Mouse (Mus musculus) c-Kit-positive CD71-positive TER-119-negative erythroid progenitor cells, embryonic 14.5 days (primary cell): ENCODE data around the gene Myh9.
A peak's percentile ranks its signal among the peaks of the same experiment; 100 is the strongest.
"Not testable (repeated sequence)": the region's sequence is repeated elsewhere in the genome, so short reads cannot be mapped to it uniquely, and the experiment has no call there.

Source experiments
- DNase-seq: peaks from one replicate; pipeline ENCODE4 v3.0.0-alpha.2; 2013; ENCODE audit warnings: low read depth

Myh9 gene

DNA sequence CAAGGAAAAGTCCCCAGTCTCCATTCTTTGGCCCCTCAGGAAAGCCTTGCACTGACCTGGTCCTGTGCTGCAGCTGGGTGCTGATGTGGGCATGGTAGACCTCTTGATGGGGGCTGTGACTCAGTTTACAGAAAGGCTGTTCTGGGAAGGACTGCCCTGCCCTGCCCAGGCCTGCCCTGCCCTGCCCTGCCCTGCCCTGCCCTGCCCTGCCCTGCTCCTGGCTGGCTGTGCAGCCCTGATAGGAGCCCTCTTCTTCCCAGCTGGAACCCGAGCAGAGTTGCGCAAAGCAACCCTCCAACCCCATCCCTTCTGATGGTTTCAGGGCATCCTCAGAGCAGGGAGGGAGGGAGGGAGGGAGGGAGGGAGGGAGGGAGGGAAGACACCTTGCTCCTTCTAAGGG lies 86.8 kb downstream of the Myh9 start:
- DNase-seq, result peak; percentile 46

DNA sequence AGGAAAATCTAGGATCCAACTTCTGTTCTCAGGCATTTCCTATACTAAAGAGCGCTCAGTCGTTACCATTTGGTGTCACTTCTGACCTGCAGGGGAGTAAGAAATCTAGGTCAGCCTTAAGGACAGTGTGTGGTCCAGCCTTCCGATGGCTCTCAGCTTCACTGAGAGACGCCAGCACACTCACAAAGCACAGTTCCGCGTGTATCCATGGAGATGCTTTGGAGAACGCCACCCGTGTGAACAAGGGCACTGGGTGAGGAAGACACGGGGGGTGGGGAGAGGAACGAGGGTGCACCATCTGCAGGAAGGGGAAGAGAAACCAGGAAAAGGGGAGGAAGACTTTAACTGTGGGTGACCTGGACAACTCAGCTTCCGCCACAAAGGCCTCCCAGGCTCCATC lies 89.5 kb downstream of the Myh9 start:
- no peak for DNase-seq

DNA sequence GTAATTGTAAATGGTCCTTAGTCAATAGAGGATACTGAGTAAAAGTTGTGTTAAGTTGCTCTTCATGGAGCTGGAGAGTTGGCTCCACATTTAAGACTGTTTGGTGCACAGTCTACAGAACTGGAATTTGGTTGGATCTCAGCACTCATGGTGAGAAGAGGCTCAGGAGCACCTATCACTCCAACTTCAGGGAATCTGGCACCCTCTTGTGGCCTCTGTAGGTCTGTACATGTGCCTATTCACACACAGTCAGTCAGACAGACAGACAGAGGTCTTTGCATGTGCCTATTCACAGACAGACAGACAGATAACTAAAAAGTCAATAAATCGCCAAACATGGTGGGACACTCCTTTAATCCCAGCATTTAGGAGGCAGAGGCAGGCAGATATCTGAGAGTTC lies 91.5 kb downstream of the Myh9 start:
- no peak for DNase-seq

DNA sequence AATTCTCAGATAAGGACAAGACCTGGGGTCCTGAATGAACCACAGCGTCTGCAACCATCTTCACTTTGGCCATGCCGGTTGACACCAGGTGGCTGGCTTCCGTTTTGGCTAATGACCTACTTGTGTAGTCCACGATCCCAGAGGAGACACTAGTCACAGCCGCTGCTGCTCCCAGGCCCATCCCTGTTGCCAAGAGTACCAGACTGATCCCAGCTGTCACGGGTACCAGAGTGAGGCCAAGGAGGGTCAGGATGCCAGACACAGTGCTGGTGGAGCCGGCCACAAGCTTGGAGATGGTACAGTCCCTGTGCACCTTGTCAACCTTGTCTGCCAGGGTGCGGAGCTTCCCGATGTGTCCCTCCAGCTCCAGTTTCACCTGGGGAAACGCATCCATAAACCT lies 92.3 kb downstream of the Myh9 start:
- no peak for DNase-seq

DNA sequence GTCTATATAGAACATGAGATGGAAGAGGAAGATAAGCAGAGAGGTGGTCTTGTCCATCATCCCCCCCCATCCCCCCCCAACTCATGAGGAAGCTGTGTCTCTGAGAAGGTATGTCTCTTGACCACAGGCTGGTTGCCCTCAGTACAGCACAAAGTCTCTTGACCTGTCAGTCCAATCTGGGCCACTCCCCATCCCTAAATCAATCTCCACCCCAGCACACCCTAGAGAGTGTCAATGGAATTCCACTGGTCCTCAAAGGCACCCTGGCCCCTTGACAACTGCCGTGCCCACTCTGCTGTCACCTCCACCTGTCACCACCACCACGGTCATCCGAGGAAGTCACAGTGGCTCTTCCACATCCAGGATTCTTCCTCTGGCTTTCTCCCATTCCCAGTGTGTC lies 93.6 kb downstream of the Myh9 start:
- DNase-seq, result no peak

DNA sequence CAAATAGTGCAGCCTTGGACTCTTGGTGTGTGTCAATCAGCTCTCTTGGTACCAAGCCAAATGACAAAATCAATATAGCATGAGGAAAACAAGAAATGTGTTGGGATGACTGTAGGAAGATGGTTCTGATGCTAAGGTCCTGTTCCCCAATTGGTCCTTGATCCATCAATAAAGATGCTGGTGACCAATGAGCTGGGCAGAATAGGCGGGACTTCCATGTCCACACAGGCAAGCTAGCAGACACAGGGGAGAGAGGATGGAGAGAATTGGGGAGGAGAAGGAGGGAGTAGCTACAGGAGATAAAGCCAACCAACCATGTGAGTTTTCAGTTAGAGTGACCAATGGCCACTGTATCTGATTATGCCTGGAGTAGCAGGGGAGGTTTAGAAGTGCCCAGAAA lies 95.6 kb downstream of the Myh9 start:
- no peak for DNase-seq

DNA sequence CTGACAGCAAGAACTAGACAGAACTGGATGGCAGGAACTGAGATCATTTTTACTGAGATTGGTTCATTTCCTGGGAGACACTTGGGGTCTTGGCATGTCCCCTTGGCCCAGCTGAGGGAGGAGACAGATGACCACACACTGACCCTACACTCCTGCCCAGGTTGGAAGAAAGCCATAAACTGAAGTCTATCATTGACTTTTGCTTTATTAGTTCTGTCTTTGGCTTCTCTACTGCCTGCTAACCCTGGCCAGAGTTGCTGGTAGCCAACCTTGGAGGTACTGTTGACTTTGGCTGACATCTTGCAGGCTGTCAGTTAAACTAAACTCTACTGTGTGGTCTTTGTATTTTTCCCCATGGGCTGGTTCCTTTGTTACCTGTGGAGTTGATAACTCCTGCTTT lies 96.9 kb downstream of the Myh9 start:
- no peak for DNase-seq

DNA sequence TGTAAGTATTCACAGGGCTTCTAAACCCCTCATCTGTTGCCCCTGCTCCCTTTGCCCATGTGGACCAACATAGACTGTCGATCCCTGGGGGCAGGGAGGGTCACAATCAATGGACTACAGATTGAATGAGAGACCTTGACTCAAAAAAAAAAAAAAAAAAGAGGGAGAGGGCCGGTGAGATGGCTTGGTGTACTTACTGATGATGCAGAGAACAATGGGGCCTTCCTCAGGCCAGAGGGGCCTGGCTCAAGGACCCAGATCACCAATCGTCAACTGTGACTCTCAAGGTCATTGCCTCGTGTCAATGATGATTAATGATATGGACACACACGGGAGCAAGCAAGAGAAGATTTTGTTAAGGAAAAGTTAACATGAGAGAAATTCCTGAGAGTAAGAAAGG lies 97.3 kb downstream of the Myh9 start:
- no peak for DNase-seq

DNA sequence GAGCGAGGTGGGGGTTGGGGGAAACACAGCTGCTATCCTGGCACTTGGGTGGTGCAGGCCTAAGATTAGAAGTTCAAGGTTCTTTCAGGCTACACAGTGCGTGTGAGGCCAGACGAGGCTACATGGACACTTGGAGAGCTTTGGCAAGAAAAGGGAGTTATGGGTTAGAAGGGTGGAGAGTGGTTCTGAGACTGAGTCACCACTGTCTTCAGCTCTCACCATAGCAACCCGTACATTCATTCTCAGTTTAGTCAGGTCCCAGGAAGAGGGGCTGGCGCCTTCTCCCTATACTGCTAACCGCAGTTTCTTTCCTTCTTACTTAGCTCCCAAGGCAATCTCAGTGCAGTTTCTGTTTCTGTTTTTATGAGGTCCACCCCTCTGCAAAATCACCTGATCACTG lies 100.4 kb downstream of the Myh9 start:
- DNase-seq, result not testable (repeated sequence)

DNA sequence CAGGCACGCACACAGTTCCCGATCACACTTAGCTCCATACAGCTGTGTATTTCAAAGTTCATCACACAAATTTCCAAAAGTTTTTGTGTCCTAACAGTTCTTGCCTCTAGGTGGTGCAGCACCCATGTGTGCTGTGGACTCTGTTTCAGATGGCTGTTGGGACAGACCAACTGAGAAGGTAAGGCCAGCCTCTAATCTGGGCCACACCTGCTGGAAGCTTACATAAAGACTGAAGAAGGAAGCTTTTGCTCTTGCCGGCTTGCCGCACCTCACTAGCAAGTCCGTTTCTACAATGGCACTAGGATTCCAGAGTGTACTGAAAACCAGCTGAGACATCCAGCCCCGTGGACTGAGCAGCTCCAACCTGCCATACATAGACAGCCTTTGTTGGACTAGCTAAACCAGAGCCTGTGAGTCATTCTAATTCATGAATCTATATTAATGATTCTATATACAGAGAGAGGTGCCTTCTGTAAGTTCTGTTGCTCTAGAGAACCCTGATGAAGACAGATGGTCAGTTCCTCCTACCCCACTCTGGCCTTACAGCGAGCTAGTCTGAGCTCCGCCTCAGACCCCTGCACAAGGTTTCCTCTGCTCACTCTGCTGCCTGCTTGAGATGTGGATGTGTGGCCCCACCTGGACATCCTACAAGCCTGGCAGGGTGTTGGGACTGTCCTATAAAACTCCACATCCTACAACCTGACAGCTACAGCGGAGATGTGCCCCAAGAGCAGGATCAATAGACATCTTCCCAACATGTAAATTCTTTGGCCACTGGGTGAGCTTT lies 101.3 kb downstream of the Myh9 start:
- no peak for DNase-seq

DNA sequence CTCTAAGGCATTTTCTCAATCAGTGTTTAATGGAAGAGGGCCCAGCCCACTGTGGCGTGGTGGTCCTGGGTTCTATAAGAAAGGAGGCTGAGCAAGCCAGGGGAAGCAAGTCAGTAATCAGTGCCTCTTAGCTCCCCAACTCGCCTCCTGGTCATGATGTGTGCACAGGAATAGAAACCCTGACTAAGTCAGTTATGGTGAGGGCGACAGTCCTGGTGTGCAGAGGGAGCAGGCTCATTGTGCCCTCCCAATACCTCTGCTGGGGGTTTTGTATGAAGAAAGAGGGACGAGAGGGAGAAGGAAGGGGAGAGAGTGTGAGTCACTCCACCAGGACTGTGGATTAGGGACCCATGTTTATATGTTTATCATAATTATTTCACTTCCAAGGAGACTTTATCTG lies 108.1 kb downstream of the Myh9 start:
- not testable (repeated sequence) for DNase-seq

DNA sequence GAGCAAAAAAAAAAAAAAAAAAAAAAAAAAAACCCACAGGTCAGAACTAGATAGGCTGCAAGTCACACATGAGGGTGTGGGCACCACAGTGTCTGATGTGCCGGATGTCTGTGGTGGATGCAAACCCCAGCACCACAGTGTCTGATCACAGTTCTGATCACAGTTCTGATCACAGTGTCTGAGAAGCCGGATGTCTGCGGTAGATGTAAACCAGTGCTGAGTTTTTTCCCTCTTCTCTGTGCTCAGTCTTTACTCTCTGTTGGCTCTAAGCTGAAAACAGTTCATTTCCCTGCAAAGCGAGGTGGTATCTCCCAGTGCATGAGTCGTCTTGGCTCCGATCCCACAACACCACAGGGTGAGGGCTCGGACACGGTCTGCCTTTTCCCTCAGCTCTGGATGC lies 108.6 kb downstream of the Myh9 start:
- not testable (repeated sequence) for DNase-seq

DNA sequence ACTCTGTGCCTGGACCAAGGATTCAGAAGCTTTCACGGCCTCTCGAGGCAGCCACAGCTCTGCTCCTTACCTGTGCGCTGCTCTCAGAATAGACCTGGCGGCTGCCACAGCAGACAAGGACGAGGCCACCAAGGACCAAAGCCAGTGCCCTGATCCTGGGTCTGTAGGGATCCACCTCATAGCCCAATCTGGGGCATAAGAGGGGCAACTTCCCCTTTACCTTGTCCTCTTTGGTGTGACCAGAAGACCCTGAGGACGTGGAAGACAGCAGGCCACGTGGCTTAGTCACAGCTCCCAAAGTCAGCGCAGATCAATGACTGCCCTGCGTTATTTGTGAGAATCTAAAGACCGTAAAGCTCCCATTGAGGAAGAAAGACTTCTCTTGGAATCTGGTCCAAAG lies 109.1 kb downstream of the Myh9 start:
- not testable (repeated sequence) for DNase-seq

DNA sequence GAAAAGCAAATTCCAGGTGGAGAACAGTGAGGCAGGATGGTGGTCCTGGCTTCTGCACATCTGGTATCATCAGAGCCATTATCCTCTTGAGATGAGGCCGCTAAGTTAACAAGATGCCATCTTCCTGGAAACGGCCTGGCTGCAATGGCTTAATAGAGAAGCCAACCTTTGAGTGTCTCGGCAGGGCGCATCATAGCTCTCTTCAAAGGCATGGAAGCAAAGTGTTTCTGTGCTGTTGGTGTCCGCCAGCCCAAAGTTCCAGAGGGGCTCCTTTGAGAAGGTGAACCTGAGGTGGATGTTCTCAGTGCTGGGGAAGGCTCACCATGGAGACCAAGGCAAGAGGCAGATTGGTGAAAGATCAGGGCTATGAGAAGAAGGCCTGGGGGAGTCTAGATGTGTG lies 110.4 kb downstream of the Myh9 start:
- DNase-seq, result no peak

DNA sequence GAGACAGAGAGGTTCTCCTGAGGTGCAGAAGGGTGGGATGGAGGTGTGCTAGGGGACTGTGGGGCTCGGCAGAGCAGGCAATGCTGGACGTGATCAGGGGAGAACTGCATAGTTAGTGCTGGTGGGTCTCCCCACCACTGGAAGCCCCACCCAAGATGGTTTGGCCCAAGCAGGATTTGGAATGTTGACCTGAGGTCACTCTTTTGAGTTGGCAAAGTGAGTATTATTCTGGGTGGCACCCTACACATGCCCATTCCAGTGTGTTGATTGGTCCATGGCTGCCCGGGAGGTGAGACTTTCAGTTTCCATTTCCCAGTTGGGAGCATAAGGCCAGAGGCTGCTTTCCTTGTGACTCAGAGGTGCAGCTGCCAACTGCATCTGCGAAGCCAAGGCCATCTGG lies 113.2 kb downstream of the Myh9 start, which contains the start of gene Apol9b:
Gene Apol9b (plus strand): TSS at position 301 of the 400 bp plus-strand sequence.
- DNase-seq, result not testable (repeated sequence)

DNA sequence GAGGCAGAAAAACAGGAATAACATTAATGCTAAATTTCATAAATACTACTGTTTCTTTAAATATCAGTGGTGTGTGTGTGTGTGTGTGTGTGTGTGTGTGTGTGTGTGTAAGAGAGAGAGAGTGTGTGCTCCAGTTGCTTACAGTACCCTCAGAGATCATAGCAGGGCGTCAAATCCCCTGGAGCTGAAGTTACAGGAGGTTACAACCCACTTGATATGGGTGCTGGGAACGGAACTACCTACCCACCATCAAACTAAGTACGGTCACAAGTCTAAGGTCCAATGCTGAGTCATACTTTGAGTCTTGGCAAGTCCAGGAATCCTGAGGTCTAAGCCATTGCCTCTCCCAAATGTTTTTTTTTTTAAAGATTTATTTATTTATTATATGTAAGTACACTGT lies 114.2 kb downstream of the Myh9 start:
- not testable (repeated sequence) for DNase-seq

DNA sequence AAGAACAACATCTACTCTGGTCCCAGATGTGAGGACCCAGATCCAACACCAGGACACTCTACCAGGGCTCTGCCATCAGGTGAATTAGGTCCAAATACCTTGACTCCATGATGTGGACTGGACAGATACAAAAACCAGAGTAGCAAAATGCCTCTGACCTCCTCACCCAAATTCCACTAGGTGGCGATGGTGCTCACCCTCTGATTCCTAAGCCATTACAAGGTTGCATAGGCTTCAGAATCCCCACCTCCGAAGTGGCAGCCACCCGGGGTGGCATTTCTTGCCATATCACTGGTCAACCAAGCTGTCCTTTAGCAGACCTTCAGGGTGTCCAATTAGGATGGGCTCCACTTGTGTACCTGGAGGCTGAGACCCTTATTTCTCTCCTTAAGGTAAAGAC lies 114.8 kb downstream of the Myh9 start:
- not testable (repeated sequence) for DNase-seq

DNA sequence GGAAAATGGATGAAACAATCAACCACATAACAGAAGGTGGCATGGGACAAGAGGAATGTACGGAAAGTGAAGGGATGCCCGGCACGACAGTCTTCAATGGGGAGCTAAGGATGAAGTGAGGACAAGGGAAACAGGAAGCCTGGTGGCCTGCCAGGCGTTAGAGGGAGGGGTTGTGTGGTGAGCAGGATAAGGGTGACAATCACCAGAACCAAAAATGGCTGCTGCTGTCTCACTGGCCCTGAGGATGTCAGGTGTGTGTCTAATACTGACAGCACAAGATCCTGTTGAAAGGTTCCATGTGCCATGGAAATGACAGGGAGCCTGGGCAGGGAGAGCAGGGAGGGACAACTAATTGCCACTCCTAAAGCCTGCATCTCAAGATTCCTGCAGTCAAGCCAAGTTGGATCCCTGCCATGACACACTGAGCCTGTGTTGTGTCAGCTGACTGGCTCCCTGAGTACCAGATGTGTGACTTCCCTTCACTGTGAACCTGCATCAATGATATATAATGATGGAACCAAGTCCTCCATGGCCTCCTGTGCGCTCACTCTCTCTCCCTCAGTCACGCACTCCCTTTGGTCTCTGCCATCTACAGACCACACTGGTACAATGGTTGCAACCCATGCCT lies 116.5 kb downstream of the Myh9 start:
- DNase-seq, result not testable (repeated sequence)

DNA sequence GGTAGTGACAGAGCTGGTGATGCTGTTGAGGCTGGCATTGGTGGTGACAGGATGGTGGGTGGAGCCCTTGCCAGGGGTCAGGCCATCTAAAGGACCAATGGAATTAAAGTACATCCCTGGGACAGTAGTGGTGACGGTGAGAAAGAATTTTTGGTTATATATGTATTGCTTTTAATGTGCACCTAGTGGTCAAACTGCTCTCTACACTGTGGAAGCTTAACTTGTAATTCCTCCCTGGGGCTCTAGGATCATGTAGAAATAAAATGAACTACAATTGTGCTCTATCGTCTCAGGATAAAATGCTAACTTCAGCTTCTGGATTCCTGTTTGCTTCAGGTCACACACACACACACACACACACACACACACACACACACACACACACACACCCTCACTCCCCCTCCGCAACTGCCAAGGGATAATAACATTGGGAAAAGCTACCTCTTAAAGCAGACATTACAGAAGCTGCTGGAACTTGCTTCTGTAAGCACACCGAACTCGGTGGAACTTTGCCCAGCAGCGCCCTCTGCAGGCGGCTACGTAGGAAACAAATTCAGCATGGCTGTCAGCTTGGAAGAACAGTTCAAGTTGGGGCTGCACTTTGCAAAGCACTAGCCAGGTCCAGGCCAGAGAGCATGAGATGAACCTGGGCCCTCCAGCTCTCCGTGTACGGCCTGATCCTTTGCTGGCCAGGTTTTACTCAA lies 117.6 kb downstream of the Myh9 start:
- DNase-seq, result not testable (repeated sequence)

DNA sequence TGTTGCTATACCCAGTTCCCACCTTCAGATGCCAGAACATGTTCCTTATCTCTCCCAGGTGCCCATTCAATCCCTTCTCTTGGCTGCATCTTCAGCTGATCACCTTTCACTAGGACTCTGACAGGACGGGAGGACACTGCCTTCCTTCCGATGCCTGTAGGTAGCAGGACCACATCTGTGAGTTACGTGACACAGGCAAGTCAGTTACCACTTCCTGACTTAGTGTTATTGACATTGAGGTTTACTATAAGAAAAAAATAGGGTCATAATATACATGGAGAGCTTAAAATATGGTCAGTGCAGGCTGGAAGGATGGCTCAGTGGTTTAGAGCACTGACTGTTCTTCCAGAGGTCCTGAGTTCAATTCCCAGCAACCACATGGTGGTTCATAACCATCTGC lies 120.5 kb downstream of the Myh9 start:
- not testable (repeated sequence) for DNase-seq

DNA sequence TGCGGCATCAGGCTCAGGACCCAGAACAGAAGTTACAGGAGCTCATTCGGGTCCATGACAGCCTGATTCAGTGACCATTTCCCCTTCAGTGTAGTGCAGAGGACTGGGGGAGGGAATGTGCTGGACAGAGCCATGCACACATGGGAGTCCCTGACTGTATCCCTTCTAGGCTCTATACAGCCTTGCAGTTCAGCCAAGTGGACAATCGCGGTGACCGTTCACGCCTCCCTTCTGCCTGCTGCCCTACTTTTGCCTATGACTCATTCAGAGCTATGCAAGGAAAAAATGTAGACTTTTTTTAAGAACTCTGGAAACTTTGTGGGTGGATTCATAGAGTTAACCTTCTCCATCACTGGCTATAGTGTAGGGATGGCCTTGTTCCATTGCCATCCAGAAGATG lies 123.7 kb downstream of the Myh9 start:
- DNase-seq, result not testable (repeated sequence)
